Mouse (Mus musculus): Measurements from ENCODE around the gene Chkb. TPM values are rescaled to one million over a fixed set of nuclear protein-coding genes. Genes with fewer than 3 reads are reported as not detected.

The Chkb gene
- polyA plus RNA-seq, 1 experiment from 2014 or later = 95.2 TPM

- ATAC-seq = no peak
- Histone ChIP-seq H3K36me3 (ENCODE audit: control insufficient read depth, insufficient read depth, low read length) (peaks cover 48% of the 10 kb centered on the region), H3K9me3 (replicated peaks; ENCODE audit: control insufficient read depth, low read length, poor library complexity, severe bottlenecking) (no peaks in the 10 kb centered on the region), H3K4me1 (ENCODE audit: control insufficient read depth, insufficient read depth, low read length) (peaks cover 12% of the 10 kb centered on the region), H3K27ac (ENCODE audit: low read length) (no peak overlapping the region), H3K9ac (ENCODE audit: low read depth, low read length) (no peak overlapping the region), H3K27me3 (ENCODE audit: control insufficient read depth, insufficient read depth, low read depth, low read length) (no peaks in the 10 kb centered on the region), H3K4me2 (ENCODE audit: low read length) (no peak overlapping the region), H3K4me3 (ENCODE audit: low read depth, low read length) (no peak overlapping the region)
- 95% methylated on average over 7 of the region's 7 CpGs for WGBS
Observed at GRCm38 (mm10) chr15:89459821-89460220, 30.1 kb upstream of the Chkb start.

- Histone ChIP-seq H3K27me3 (ENCODE audit: control insufficient read depth, insufficient read depth, low read depth, low read length) (no peaks in the 10 kb centered on the region), H3K4me3 (ENCODE audit: low read depth, low read length) (no peak overlapping the region), H3K27ac (ENCODE audit: low read length) (no peak overlapping the region), H3K36me3 (ENCODE audit: control insufficient read depth, insufficient read depth, low read length) (peaks cover 48% of the 10 kb centered on the region), H3K4me2 (ENCODE audit: low read length) (no peak overlapping the region), H3K4me1 (ENCODE audit: control insufficient read depth, insufficient read depth, low read length) (peaks cover 14% of the 10 kb centered on the region), H3K9me3 (replicated peaks; ENCODE audit: control insufficient read depth, low read length, poor library complexity, severe bottlenecking) (no peaks in the 10 kb centered on the region), H3K9ac (ENCODE audit: low read depth, low read length) (no peak overlapping the region)
- ATAC-seq = no peak
- 92% methylated on average over 15 of the region's 15 CpGs for WGBS
Observed at GRCm38 (mm10) chr15:89458942-89459341, 29.2 kb upstream of the Chkb start.

- H3K4me2 ChIP-seq (ENCODE audit: low read length) = peak overlapping the region; percentile 98
- no peak overlapping the region for H3K27ac ChIP-seq (ENCODE audit: low read length)
- H3K36me3 ChIP-seq (ENCODE audit: control insufficient read depth, insufficient read depth, low read length) = peaks cover 32% of the 10 kb centered on the region
- ATAC-seq = no peak
- H3K4me1 ChIP-seq (ENCODE audit: control insufficient read depth, insufficient read depth, low read length) = peaks cover 23% of the 10 kb centered on the region
- 80% methylated on average over 6 of the region's 6 CpGs for WGBS
- H3K27me3 ChIP-seq (ENCODE audit: control insufficient read depth, insufficient read depth, low read depth, low read length) = no peaks in the 10 kb centered on the region
- H3K4me3 ChIP-seq (ENCODE audit: low read depth, low read length) = peak overlapping the region; percentile 73
- H3K9ac ChIP-seq (ENCODE audit: low read depth, low read length) = peak overlapping the region; percentile 85
- H3K9me3 ChIP-seq (replicated peaks; ENCODE audit: control insufficient read depth, low read length, poor library complexity, severe bottlenecking) = no peaks in the 10 kb centered on the region
Observed at GRCm38 (mm10) chr15:89455642-89456041, 25.9 kb upstream of the Chkb start.

GRCm38 (mm10) chr15:89454857-89455256 lies 25.1 kb upstream of the Chkb start:
- Histone ChIP-seq H3K27me3 (ENCODE audit: control insufficient read depth, insufficient read depth, low read depth, low read length) (no peaks in the 10 kb centered on the region), H3K9ac (ENCODE audit: low read depth, low read length) (peak overlapping the region; percentile 85), H3K27ac (ENCODE audit: low read length) (peak overlapping the region; percentile 90), H3K9me3 (replicated peaks; ENCODE audit: control insufficient read depth, low read length, poor library complexity, severe bottlenecking) (no peaks in the 10 kb centered on the region), H3K4me1 (ENCODE audit: control insufficient read depth, insufficient read depth, low read length) (peaks cover 23% of the 10 kb centered on the region), H3K4me3 (ENCODE audit: low read depth, low read length) (peak overlapping the region; percentile 73), H3K4me2 (ENCODE audit: low read length) (peak overlapping the region; percentile 98), H3K36me3 (ENCODE audit: control insufficient read depth, insufficient read depth, low read length) (peaks cover 26% of the 10 kb centered on the region)
- no peak for ATAC-seq
- WGBS = 13% methylated on average over 4 of the region's 6 CpGs

GRCm38 (mm10) chr15:89453865-89454478 lies 24.3 kb upstream of the Chkb start, which contains the start of gene Mapk8ip2:
TSS of gene Mapk8ip2 (plus strand) at chr15:89453913.
- ATAC-seq = peak; percentile 79
- Histone ChIP-seq H3K4me1 (ENCODE audit: control insufficient read depth, insufficient read depth, low read length) (peaks cover 23% of the 10 kb centered on the region), H3K4me3 (ENCODE audit: low read depth, low read length) (peak within 1 kb of the TSS; percentile 73), H3K27me3 (ENCODE audit: control insufficient read depth, insufficient read depth, low read depth, low read length) (no peaks in the 10 kb centered on the region), H3K4me2 (ENCODE audit: low read length) (peak within 1 kb of the TSS; percentile 98), H3K9ac (ENCODE audit: low read depth, low read length) (peak within 1 kb of the TSS; percentile 85), H3K9me3 (replicated peaks; ENCODE audit: control insufficient read depth, low read length, poor library complexity, severe bottlenecking) (no peaks in the 10 kb centered on the region), H3K36me3 (ENCODE audit: control insufficient read depth, insufficient read depth, low read length) (peaks cover 19% of the 10 kb centered on the region), H3K27ac (ENCODE audit: low read length) (peak within 1 kb of the TSS; percentile 90)
- WGBS = under 1% methylated on average over 50 of the region's 53 CpGs

- Histone ChIP-seq H3K36me3 (ENCODE audit: control insufficient read depth, insufficient read depth, low read length) (peaks cover 16% of the 10 kb centered on the region), H3K27ac (ENCODE audit: low read length) (peak overlapping the region; percentile 90), H3K4me2 (ENCODE audit: low read length) (peak overlapping the region; percentile 98), H3K9me3 (replicated peaks; ENCODE audit: control insufficient read depth, low read length, poor library complexity, severe bottlenecking) (no peaks in the 10 kb centered on the region), H3K4me1 (ENCODE audit: control insufficient read depth, insufficient read depth, low read length) (peaks cover 23% of the 10 kb centered on the region), H3K4me3 (ENCODE audit: low read depth, low read length) (peak overlapping the region; percentile 73), H3K27me3 (ENCODE audit: control insufficient read depth, insufficient read depth, low read depth, low read length) (no peaks in the 10 kb centered on the region), H3K9ac (ENCODE audit: low read depth, low read length) (peak overlapping the region; percentile 85)
- ATAC-seq = peak; percentile 72
- WGBS = 4% methylated on average over 24 of the region's 24 CpGs
Observed at GRCm38 (mm10) chr15:89452906-89453864, 23.5 kb upstream of the Chkb start.

GRCm38 (mm10) chr15:89442486-89443070 lies 12.9 kb upstream of the Chkb start:
- H3K36me3 ChIP-seq (ENCODE audit: control insufficient read depth, insufficient read depth, low read length) = 0 out of 2 replicates have a peak, but pooled peaks cover 3% of the 10 kb centered on the region
- no peaks in the 10 kb centered on the region for H3K27me3 ChIP-seq (ENCODE audit: control insufficient read depth, insufficient read depth, low read depth, low read length)
- no peak overlapping the region for H3K27ac ChIP-seq (ENCODE audit: low read length)
- H3K9ac ChIP-seq (ENCODE audit: low read depth, low read length) = no peak overlapping the region
- no peaks in the 10 kb centered on the region for H3K9me3 ChIP-seq (replicated peaks; ENCODE audit: control insufficient read depth, low read length, poor library complexity, severe bottlenecking)
- ATAC-seq = no peak
- H3K4me3 ChIP-seq (ENCODE audit: low read depth, low read length) = no peak overlapping the region
- H3K4me1 ChIP-seq (ENCODE audit: control insufficient read depth, insufficient read depth, low read length) = no peaks in the 10 kb centered on the region
- WGBS = 38% methylated on average over 8 of the region's 8 CpGs
- H3K4me2 ChIP-seq (ENCODE audit: low read length) = no peak overlapping the region

GRCm38 (mm10) chr15:89435878-89436277 lies 6.2 kb upstream of the Chkb start:
- Histone ChIP-seq H3K9ac (ENCODE audit: low read depth, low read length) (no peak overlapping the region), H3K4me2 (ENCODE audit: low read length) (no peak overlapping the region), H3K4me3 (ENCODE audit: low read depth, low read length) (no peak overlapping the region), H3K36me3 (ENCODE audit: control insufficient read depth, insufficient read depth, low read length) (no peaks in the 10 kb centered on the region), H3K27ac (ENCODE audit: low read length) (no peak overlapping the region), H3K9me3 (replicated peaks; ENCODE audit: control insufficient read depth, low read length, poor library complexity, severe bottlenecking) (no peaks in the 10 kb centered on the region), H3K4me1 (ENCODE audit: control insufficient read depth, insufficient read depth, low read length) (peaks cover 2% of the 10 kb centered on the region; the same call in 1 of the 2 replicates), H3K27me3 (ENCODE audit: control insufficient read depth, insufficient read depth, low read depth, low read length) (no peaks in the 10 kb centered on the region)
- 92% methylated on average over 5 of the region's 5 CpGs for WGBS
- no peak for ATAC-seq

Data from midbrain, embryonic 16.5 days (tissue).